Mouse (Mus musculus): ENCODE data around the gene Zbtb7b.

The Zbtb7b gene

GRCm38 (mm10) chr3:89418170-89418860 lies 23.7 kb upstream of the Zbtb7b start, which contains the start of the genes Cks1b and Shc1:
Gene Cks1b (minus strand): TSS chr3:89418383.
Gene Shc1 (plus strand): TSS chr3:89418443.
- peak; percentile 94 to 96 for DNase-seq

- no peak for DNase-seq
Observed at GRCm38 (mm10) chr3:89417840-89418169, 23.2 kb upstream of the Zbtb7b start.

GRCm38 (mm10) chr3:89417131-89417530 lies 22.6 kb upstream of the Zbtb7b start:
- DNase-seq, result no peak

GRCm38 (mm10) chr3:89416158-89416557 lies 21.6 kb upstream of the Zbtb7b start:
- no peak for DNase-seq

GRCm38 (mm10) chr3:89411490-89412393 lies 17.2 kb upstream of the Zbtb7b start, which contains the start of gene Flad1:
Gene Flad1 (minus strand): TSS chr3:89411870.
- DNase-seq, result peak; percentile 95 to 97

- no peak for DNase-seq
Observed at GRCm38 (mm10) chr3:89410864-89411263, 16.3 kb upstream of the Zbtb7b start.

- DNase-seq, result no peak
Observed at GRCm38 (mm10) chr3:89409701-89410100, 15.1 kb upstream of the Zbtb7b start.

- no peak for DNase-seq
Observed at GRCm38 (mm10) chr3:89408448-89408847, 13.9 kb upstream of the Zbtb7b start.

GRCm38 (mm10) chr3:89406887-89407286 lies 12.3 kb upstream of the Zbtb7b start:
- DNase-seq, result no peak

GRCm38 (mm10) chr3:89402693-89403092 lies 8.1 kb upstream of the Zbtb7b start, which contains the start of gene Lenep:
Gene Lenep (minus strand): TSS chr3:89402793.
- DNase-seq, result no peak

GRCm38 (mm10) chr3:89401329-89401728 lies 6.8 kb upstream of the Zbtb7b start:
- DNase-seq, result no peak

- no peak for DNase-seq
Observed at GRCm38 (mm10) chr3:89396654-89397005, 2.1 kb upstream of the Zbtb7b start.

- peak; percentile 82 to 88 for DNase-seq
Observed at GRCm38 (mm10) chr3:89395806-89396653, 1.5 kb upstream of the Zbtb7b start.

GRCm38 (mm10) chr3:89395419-89395805 lies 836 bp upstream of the Zbtb7b start:
- DNase-seq, result no peak

GRCm38 (mm10) chr3:89394894-89395256 lies 299 bp upstream of the Zbtb7b start:
- DNase-seq, result peak; percentile 88 to 95

GRCm38 (mm10) chr3:89393605-89394004 lies 971 bp downstream of the Zbtb7b start:
- peak; percentile 99 for DNase-seq

GRCm38 (mm10) chr3:89392871-89393311 lies 1.7 kb downstream of the Zbtb7b start:
- DNase-seq, result peak; percentile 50 to 65

- DNase-seq, result peak; percentile 65 to 78
Observed at GRCm38 (mm10) chr3:89391663-89392511, 2.7 kb downstream of the Zbtb7b start.

- DNase-seq, result peak in 1 of 2 experiments; percentile 48
Observed at GRCm38 (mm10) chr3:89390699-89391662, 3.6 kb downstream of the Zbtb7b start.

- no peak for DNase-seq
Observed at GRCm38 (mm10) chr3:89390111-89390515, 4.5 kb downstream of the Zbtb7b start.
